Mouse (Mus musculus) stomach, postnatal 0 days (tissue): ENCODE results near the gene Sema4c.

Experiments
- CTCF ChIP-seq: IDR thresholded peaks from 2 replicates; pipeline ENCODE4 v1.5.1; 2016; ENCODE audit warnings: antibody characterized with exemption, low read depth, mild to moderate bottlenecking, moderate library complexity
- EP300 ChIP-seq: optimal IDR thresholded peaks from 2 replicates; pipeline ENCODE3; 2016; ENCODE audit warnings: antibody characterized with exemption

DNA sequence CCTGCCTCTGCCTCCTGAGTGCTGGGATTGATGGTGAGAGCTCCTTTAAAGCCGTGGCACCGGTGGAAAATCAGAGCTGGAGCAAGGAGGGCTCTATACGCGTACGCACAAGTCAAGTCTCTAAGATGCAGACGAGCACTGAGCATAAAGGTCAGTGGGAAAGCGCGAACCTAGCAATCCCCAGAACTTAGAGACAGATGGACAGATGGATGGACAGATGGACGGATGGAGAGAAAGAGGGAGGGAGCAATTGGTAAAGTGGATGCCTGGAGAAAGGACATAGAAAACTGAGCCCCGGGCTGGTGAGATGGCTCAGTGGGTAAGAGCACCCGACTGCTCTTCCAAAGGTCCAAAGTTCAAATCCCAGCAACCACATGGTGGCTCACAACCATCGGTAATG lies 17.3 kb downstream of the Sema4c start:
- TF ChIP-seq CTCF (no peak), EP300 (no peak)
